Mouse (Mus musculus) heart, adult 2 months (tissue): ENCODE results near the gene Ccdc113.

Source experiments
- CTCF ChIP-seq: fragments of 200-600 bp; IDR thresholded peaks from 2 replicates; pipeline ENCODE4 v1.8.1; 2022; ENCODE audit warnings: antibody characterized with exemption, mild to moderate bottlenecking, moderate library complexity
- POLR2A ChIP-seq: fragments of 200-500 bp; IDR thresholded peaks from 2 replicates; pipeline ENCODE4 v1.6.1; 2011; ENCODE audit warnings: mild to moderate bottlenecking, low read depth, low read length, control low read depth; ENCODE audit not compliant: insufficient read depth

DNA sequence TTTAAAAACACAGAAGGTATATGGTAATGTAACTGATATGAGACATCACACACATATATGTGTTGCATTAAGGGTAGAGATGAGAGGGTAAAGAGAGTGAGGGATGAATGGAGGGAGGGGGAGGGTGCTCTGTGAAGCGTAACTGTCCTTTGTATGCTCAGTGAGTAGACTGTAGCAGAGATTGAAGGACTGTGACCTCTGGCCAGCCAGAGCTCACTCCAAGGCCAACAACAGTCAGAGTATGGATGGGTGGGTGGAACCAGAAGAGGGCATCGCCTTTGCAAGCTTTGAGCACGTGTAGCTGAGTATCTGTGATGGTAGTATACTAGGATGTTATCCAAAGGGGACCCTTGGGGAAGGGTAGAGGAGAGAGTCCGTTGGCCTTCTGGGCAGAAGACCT lies 17.7 kb downstream of the Ccdc113 start:
- TF ChIP-seq CTCF: no peak
- no peak for TF ChIP-seq POLR2A
